In genomic region chr9:108753326-108753725, GRCm38 (mm10) we compare ENCODE assay signal across 8 mouse cellular contexts. TPM values are rescaled to one million over a fixed set of nuclear protein-coding genes. Genes with fewer than 3 reads are reported as not detected.
DNase-seq lines count a peak whose midpoint lies in the region; ATAC-seq lines count a peak whose summit lies in the region.

No protein-coding gene starts in this region.

- peaks cover 8% of the 10 kb centered on the region for H3K4me1 ChIP-seq in liver, embryonic 12.5 days

- no peak for ATAC-seq in liver, embryonic 12.5 days

- no peaks in the 10 kb centered on the region for H3K9me3 ChIP-seq in liver, embryonic 12.5 days (replicated peaks)

- 0 out of 2 replicates have a peak, but pooled peaks cover 11% of the 10 kb centered on the region for H3K27me3 ChIP-seq in liver, embryonic 12.5 days (replicated peaks)

- no peak overlapping the region for H3K4me3 ChIP-seq in liver, embryonic 12.5 days

- H3K36me3 ChIP-seq in liver, embryonic 12.5 days: peaks cover 5% of the 10 kb centered on the region

- no peak overlapping the region for H3K27ac ChIP-seq in liver, embryonic 12.5 days

- WGBS in liver, embryonic 12.5 days (ENCODE audit: insufficient replicate concordance): 59% methylated on average over 9 of the region's 9 CpGs

- no peak overlapping the region for H3K9ac ChIP-seq in liver, embryonic 12.5 days

- DNase-seq in liver (peak; percentile 52), adipocyte (ENCODE audit: low spot score) (peak; percentile 88)
- DNase-seq in embryo, embryonic 10 days (ENCODE audit: low spot score): peak; percentile 74
- peak; percentile 66 to 77 for DNase-seq in heart, postnatal 10 days
- peak; percentile 31 to 68 for DNase-seq in left cerebral cortex, adult 9 months (ENCODE audit: low spot score in 2 of 2)
- DNase-seq in ovary, postnatal 14 days (ENCODE audit: low spot score): peak; percentile 29
- peak; percentile 59 for DNase-seq in thymus, postnatal 4 days

- H3K4me2 ChIP-seq in liver, embryonic 12.5 days: no peak overlapping the region

- intact Hi-C loops in heart, postnatal 10 days (cut with DNase I): loop anchor here (5.0 kb wide), 1 partner anchor 64 kb away; no protein-coding TSS in a partner anchor

RNA-seq across cellular contexts. Expression of gene Ip6k2, which starts 30.3 kb away (rescaled TPM):
- 15.7 and 20.3 TPM in 2 replicates for polyA plus RNA-seq in liver, embryonic 12.5 days (2016; fragmentation: Nextera tagmentation; extraction: Ambion mirVana)
- 10 to 100 TPM; 39.6 to 42.0 TPM for total RNA-seq in heart, postnatal 10 days (2021)

RNA-seq across cellular contexts. Expression of gene Nckipsd, which starts 54.8 kb away (rescaled TPM):
- polyA plus RNA-seq in liver, embryonic 12.5 days (2016; fragmentation: Nextera tagmentation; extraction: Ambion mirVana): 5.6 and 9.1 TPM in 2 replicates
- total RNA-seq in heart, postnatal 10 days (2021): 10 to 100 TPM in 1 of 2 experiments, 1 to 10 TPM in 1; 9.0 to 11.5 TPM

Comparison
In these comparisons a context has a peak if more than half of its experiments do, and no peak if none do; other contexts are left out.
1. DNase-seq: peak in every context shown above with its lines; median percentile 88 in adipocyte; 74 in embryo, embryonic 10 days; 72 in heart, postnatal 10 days; 59 in thymus, postnatal 4 days; 52 in liver; 50 in left cerebral cortex, adult 9 months; 29 in ovary, postnatal 14 days.